Comparison of ENCODE assay signal across 19 mouse cellular contexts in the genomic region with DNA sequence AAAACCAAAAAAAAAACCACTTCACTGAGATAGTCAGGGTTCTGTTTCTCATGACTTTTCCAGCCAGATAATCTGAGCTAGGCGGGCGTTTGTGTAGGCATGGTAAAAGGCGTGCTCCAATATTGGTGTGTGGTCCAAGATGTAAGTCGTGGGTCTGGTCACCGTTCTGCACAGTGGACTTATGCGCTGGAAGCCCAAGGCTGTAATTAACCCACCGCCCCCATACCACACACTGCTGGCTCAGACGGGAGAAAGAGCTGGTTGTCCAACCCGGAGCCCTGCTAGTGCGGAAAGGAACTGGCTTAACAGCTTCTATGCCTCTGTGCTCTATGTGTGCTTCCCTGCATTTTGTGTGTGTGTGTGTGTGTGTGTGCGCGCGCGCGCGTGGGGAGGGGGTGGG. TPM values are rescaled to one million over a fixed set of nuclear protein-coding genes. Genes with fewer than 3 reads are reported as not detected.
DNase-seq lines count a peak whose midpoint lies in the region; ATAC-seq and TF ChIP-seq lines count a peak whose summit lies in the region.
"Had no signal": no experiment of that assay in that cellular context is flagged by ENCODE, and none has a peak within 500 bp of the region (broad histone marks: within the 10 kb centered on the region; RNA-seq: fewer than 3 reads in every experiment).

No protein-coding gene starts in this region.

- ATAC-seq in heart, embryonic 14.5 days (ENCODE audit: insufficient number of reproducible peaks, insufficient read depth, low FRiP score, low read depth), result no peak
- ATAC-seq in midbrain, postnatal 0 days (ENCODE audit: low FRiP score), result no peak
- ATAC-seq in limb, embryonic 12.5 days (ENCODE audit: insufficient number of reproducible peaks, insufficient read depth, low FRiP score, low TSS enrichment, low read depth), result peak; percentile 26

- H3K9ac ChIP-seq in heart, embryonic 14.5 days (ENCODE audit: low read length), result no peak overlapping the region
- no peak overlapping the region for H3K9ac ChIP-seq in midbrain, postnatal 0 days (replicated peaks; ENCODE audit: low read length, poor library complexity, severe bottlenecking)
- no peak overlapping the region for H3K9ac ChIP-seq in limb, embryonic 12.5 days (replicated peaks)
- H3K9ac ChIP-seq: lung, embryonic 14.5 days had no signal

- H3K4me2 ChIP-seq in heart, embryonic 14.5 days (ENCODE audit: low read length), result peak overlapping the region; percentile 29
- H3K4me2 ChIP-seq in midbrain, postnatal 0 days (ENCODE audit: low read depth, low read length, poor library complexity, severe bottlenecking), result no peak overlapping the region
- H3K4me2 ChIP-seq in limb, embryonic 12.5 days, result peak overlapping the region; percentile 32
- H3K4me2 ChIP-seq: lung, embryonic 14.5 days had no signal

- intact Hi-C loops in heart, postnatal 10 days (cut with DNase I), result no loop called here

- H3K27me3 ChIP-seq in heart, embryonic 14.5 days (ENCODE audit: control insufficient read depth, insufficient read depth, low read length), result peaks cover 52% of the 10 kb centered on the region
- peaks cover 85% of the 10 kb centered on the region for H3K27me3 ChIP-seq in midbrain, embryonic 10.5 days (ENCODE audit: low read depth, poor library complexity, severe bottlenecking)
- peaks cover 48% of the 10 kb centered on the region for H3K27me3 ChIP-seq in midbrain, postnatal 0 days (ENCODE audit: insufficient read depth, low read length)
- H3K27me3 ChIP-seq in limb, embryonic 12.5 days, result peaks cover 69% of the 10 kb centered on the region
- H3K27me3 ChIP-seq: CH12.LX had no signal

- no peak overlapping the region for H3K27ac ChIP-seq in heart, embryonic 14.5 days (replicated peaks in 1 of 2; ENCODE audit: control insufficient read depth in 1 of 2, insufficient read depth in 1 of 2, low read depth in 2 of 2, low read length in 2 of 2)
- H3K27ac ChIP-seq in midbrain, embryonic 10.5 days (replicated peaks), result no peak overlapping the region
- H3K27ac ChIP-seq in midbrain, postnatal 0 days (ENCODE audit: low read depth, low read length), result no peak overlapping the region
- no peak overlapping the region for H3K27ac ChIP-seq in limb, embryonic 12.5 days
- H3K27ac ChIP-seq: left cerebral cortex, adult 2 months; macrophage had no signal

- 0 out of 4 replicates have a peak, but pooled peaks cover 0 to 2% of the 10 kb centered on the region in 2 experiments for H3K4me1 ChIP-seq in heart, embryonic 14.5 days (ENCODE audit: control insufficient read depth in 2 of 2, insufficient read depth in 2 of 2, low read length in 2 of 2)
- peaks cover 19% of the 10 kb centered on the region for H3K4me1 ChIP-seq in midbrain, embryonic 10.5 days
- H3K4me1 ChIP-seq in midbrain, postnatal 0 days (ENCODE audit: insufficient read depth, low read length), result 0 out of 2 replicates have a peak, but pooled peaks cover 5% of the 10 kb centered on the region
- H3K4me1 ChIP-seq in limb, embryonic 12.5 days (replicated peaks), result peaks cover 5% of the 10 kb centered on the region; the same call in 1 of the 2 replicates

- TF ChIP-seq CTCF in midbrain, postnatal 0 days (IDR thresholded peaks at IDR 0.05), result no peak

- H3K9me3 ChIP-seq in heart, embryonic 14.5 days (ENCODE audit: control insufficient read depth, low read length), result no peaks in the 10 kb centered on the region
- H3K9me3 ChIP-seq in midbrain, embryonic 10.5 days (replicated peaks), result no peaks in the 10 kb centered on the region
- H3K9me3 ChIP-seq in midbrain, postnatal 0 days (ENCODE audit: low read length), result no peaks in the 10 kb centered on the region
- no peaks in the 10 kb centered on the region for H3K9me3 ChIP-seq in limb, embryonic 12.5 days

- H3K36me3 ChIP-seq in heart, embryonic 14.5 days (ENCODE audit: control insufficient read depth, insufficient read depth, low read length), result no peaks in the 10 kb centered on the region
- no peaks in the 10 kb centered on the region for H3K36me3 ChIP-seq in midbrain, embryonic 10.5 days
- no peaks in the 10 kb centered on the region for H3K36me3 ChIP-seq in midbrain, postnatal 0 days (ENCODE audit: insufficient read depth, low read length)
- H3K36me3 ChIP-seq in limb, embryonic 12.5 days, result no peaks in the 10 kb centered on the region

- 11% methylated on average over 16 of the region's 16 CpGs for WGBS in heart, embryonic 14.5 days
- WGBS in midbrain, embryonic 10.5 days, result 4% methylated on average over 16 of the region's 16 CpGs
- 9% methylated on average over 16 of the region's 16 CpGs for WGBS in midbrain, postnatal 0 days
- 7% methylated on average over 16 of the region's 16 CpGs for WGBS in limb, embryonic 12.5 days

- DNase-seq in embryo, embryonic 10 days (ENCODE audit: low spot score), result peak; percentile 40
- no peak for DNase-seq in embryo, embryonic 9.5 days (ENCODE audit: extremely low spot score)
- no peak for DNase-seq in heart, postnatal 10 days
- no peak for DNase-seq in midbrain, embryonic 10.5 days (ENCODE audit: low spot score)
- DNase-seq in midbrain, postnatal 0 days (ENCODE audit: low spot score), result no peak
- DNase-seq in urinary bladder, adult 2 months (ENCODE audit: low spot score), result no peak
- DNase-seq: adrenal gland, postnatal 14 days; cerebellum, adult 9-10 months; embryo, embryonic 11 days; gastrocnemius, postnatal 14 days; lung, embryonic 14.5 days; thymus, postnatal 14 days had no signal

- no peak overlapping the region for H3K4me3 ChIP-seq in heart, embryonic 14.5 days (ENCODE audit: control insufficient read depth in 1 of 2, insufficient read depth in 1 of 2, low read depth in 1 of 2, low read length in 2 of 2)
- H3K4me3 ChIP-seq in midbrain, embryonic 10.5 days, result peak overlapping the region; percentile 16; the same call in 1 of the 2 replicates
- no peak overlapping the region for H3K4me3 ChIP-seq in midbrain, postnatal 0 days (ENCODE audit: low read depth, low read length)
- peak overlapping the region; percentile 9; the same call in 1 of the 2 replicates for H3K4me3 ChIP-seq in limb, embryonic 12.5 days (replicated peaks)
- H3K4me3 ChIP-seq: left cerebral cortex, adult 2 months had no signal

RNA-seq across cellular contexts. Expression of a gene that starts 8.7 kb away (rescaled TPM):
- not detected in 2 replicates for polyA plus RNA-seq in heart, embryonic 14.5 days (2014; fragmentation: Nextera tagmentation; extraction: Ambion mirVana)
- not detected for total RNA-seq in heart, postnatal 10 days (2021)
- polyA plus RNA-seq in midbrain, embryonic 10.5 days (2016; fragmentation: Nextera tagmentation; extraction: Ambion mirVana), result 0.25 and 0.56 TPM in 2 replicates
- total RNA-seq in midbrain, postnatal 0 days (2014; rRNA removed), result 0.90 and 2.2 TPM in 2 replicates
- 0.15 and 0.19 TPM in 2 replicates for polyA plus RNA-seq in midbrain, postnatal 0 days (2015; fragmentation: Nextera tagmentation; extraction: Ambion mirVana)
- 0.75 and 2.1 TPM in 2 replicates for polyA plus RNA-seq in limb, embryonic 12.5 days (2016; fragmentation: Nextera tagmentation; extraction: Ambion mirVana)
- polyA plus RNA-seq in urinary bladder, adult 2 months (2012; rRNA removed), result 0.12 and 0.27 TPM in 2 replicates
- total RNA-seq: CH12.LX; gastrocnemius, postnatal 14 days; liver, adult 2 months had no signal
- polyA plus RNA-seq: kidney, embryonic 14.5 days; lung, embryonic 14.5 days; macrophage had no signal

RNA-seq across cellular contexts. Expression of a gene that starts 36.8 kb away (rescaled TPM):
- 61.0 and 64.0 TPM in 2 replicates for polyA plus RNA-seq in heart, embryonic 14.5 days (2014; fragmentation: Nextera tagmentation; extraction: Ambion mirVana)
- 100 to 1,000 TPM; 171 to 176 TPM for total RNA-seq in heart, postnatal 10 days (2021)
- polyA plus RNA-seq in midbrain, embryonic 10.5 days (2016; fragmentation: Nextera tagmentation; extraction: Ambion mirVana), result 39.2 and 40.8 TPM in 2 replicates
- total RNA-seq in midbrain, postnatal 0 days (2014; rRNA removed), result 34.5 and 57.9 TPM in 2 replicates
- 21.0 and 26.2 TPM in 2 replicates for polyA plus RNA-seq in midbrain, postnatal 0 days (2015; fragmentation: Nextera tagmentation; extraction: Ambion mirVana)
- polyA plus RNA-seq in limb, embryonic 12.5 days (2016; fragmentation: Nextera tagmentation; extraction: Ambion mirVana), result 62.4 and 68.5 TPM in 2 replicates
- 36.9 and 50.0 TPM in 2 replicates for polyA plus RNA-seq in urinary bladder, adult 2 months (2012; rRNA removed)

Comparison
In these comparisons a context has a peak if more than half of its experiments do, and no peak if none do; other contexts are left out.
1. H3K4me3 ChIP-seq: peak in midbrain, embryonic 10.5 days (single experiment) and limb, embryonic 12.5 days (single experiment); none in heart, embryonic 14.5 days (0 of 2) and midbrain, postnatal 0 days (single experiment).